Mouse (Mus musculus) heart, embryonic 13.5 days (tissue): ENCODE measurements around the gene Ccser1. TPM values are rescaled to one million over a fixed set of nuclear protein-coding genes. Genes with fewer than 3 reads are reported as not detected.

ENCODE experiments used
- ATAC-seq: fragments of 200-750 bp; cut with Nextera tagmentation; 2 replicates; pipeline ENCODE4 v1.8.0; 2017; ENCODE audit warnings: moderate TSS enrichment; ENCODE audit not compliant: insufficient number of reproducible peaks, low FRiP score, low TSS enrichment; ENCODE audit errors: extremely low read depth
- H3K27ac ChIP-seq: fragments of 300-500 bp; sonication (generic); replicated peaks from 2 replicates; pipeline ENCODE4 v1.5.1; 2015; ENCODE audit warnings: moderate library complexity, mild to moderate bottlenecking, inconsistent platforms
- H3K27me3 ChIP-seq: fragments of 300-500 bp; sonication (generic); replicated peaks from 2 replicates; pipeline ENCODE4 v1.6.1; 2015; ENCODE audit warnings: mild to moderate bottlenecking, inconsistent platforms
- H3K36me3 ChIP-seq: fragments of 300-500 bp; sonication (generic); 2 replicates; pipeline ENCODE4 v1.6.1; 2015; ENCODE audit warnings: mild to moderate bottlenecking, inconsistent platforms
- H3K4me1 ChIP-seq: fragments of 300-500 bp; sonication (generic); 2 replicates; pipeline ENCODE4 v1.6.1; 2015; ENCODE audit warnings: inconsistent platforms
- H3K4me2 ChIP-seq: fragments of 300-500 bp; sonication (generic); 2 replicates; pipeline ENCODE4 v1.6.1; 2015; ENCODE audit warnings: inconsistent platforms, mild to moderate bottlenecking, moderate library complexity
- H3K4me3 ChIP-seq: fragments of 300-500 bp; sonication (generic); 2 replicates; pipeline ENCODE4 v1.5.1; 2015; ENCODE audit warnings: moderate library complexity, mild to moderate bottlenecking, inconsistent platforms
- H3K9ac ChIP-seq: fragments of 300-500 bp; sonication (generic); 2 replicates; pipeline ENCODE4 v1.6.1; 2015; ENCODE audit warnings: inconsistent platforms, mild to moderate bottlenecking, moderate library complexity
- H3K9me3 ChIP-seq: fragments of 300-500 bp; sonication (generic); 2 replicates; pipeline ENCODE4 v1.6.1; 2016; ENCODE audit warnings: inconsistent platforms
- WGBS: fragments of 180-500 bp; shearing (Covaris S2); methylation state at CpG from one replicate; pipeline ENCODE4 v1.1.7; 2015; ENCODE audit warnings: mixed read lengths; 5-methylcytosine and 5-hydroxymethylcytosine counted together
- polyA plus RNA-seq: library from polyadenylated mRNA; unstranded; fragments of >200 nt; fragmentation: Nextera tagmentation; extraction: Ambion mirVana; gene quantifications from 2 replicates; pipeline ENCODE4 v1.2.1, GENCODE M21; 2015

Ccser1 gene
- polyA plus RNA-seq, 1 experiment from 2014 or later: 1.2 TPM

GRCm38 (mm10) chr6:61347045-61347838 is 167.1 kb downstream of the Ccser1 start:
- Histone ChIP-seq H3K4me2 (no peak overlapping the region), H3K4me1 (no peaks in the 10 kb centered on the region), H3K27me3 (no peaks in the 10 kb centered on the region), H3K4me3 (no peak overlapping the region), H3K27ac (no peak overlapping the region), H3K36me3 (no peaks in the 10 kb centered on the region), H3K9me3 (no peaks in the 10 kb centered on the region), H3K9ac (no peak overlapping the region)
- WGBS: 68% methylated on average over 5 of the region's 5 CpGs
- ATAC-seq: no peak

- H3K9ac ChIP-seq: no peak overlapping the region
- no peak overlapping the region for H3K4me2 ChIP-seq
- H3K4me1 ChIP-seq: no peaks in the 10 kb centered on the region
- H3K36me3 ChIP-seq: no peaks in the 10 kb centered on the region
- H3K9me3 ChIP-seq: no peaks in the 10 kb centered on the region
- H3K27ac ChIP-seq: no peak overlapping the region
- WGBS: 69% methylated on average over 5 of the region's 5 CpGs
- no peaks in the 10 kb centered on the region for H3K27me3 ChIP-seq
- no peak overlapping the region for H3K4me3 ChIP-seq
- ATAC-seq: no peak
Observed at GRCm38 (mm10) chr6:61363722-61364121, 183.6 kb downstream of the Ccser1 start.

- WGBS: 17% methylated on average over 3 of the region's 3 CpGs
- Histone ChIP-seq H3K36me3 (no peaks in the 10 kb centered on the region), H3K27me3 (no peaks in the 10 kb centered on the region), H3K4me2 (no peak overlapping the region), H3K4me3 (no peak overlapping the region), H3K9me3 (no peaks in the 10 kb centered on the region), H3K4me1 (no peaks in the 10 kb centered on the region), H3K9ac (no peak overlapping the region), H3K27ac (no peak overlapping the region)
- ATAC-seq: no peak
Observed at GRCm38 (mm10) chr6:61382526-61382925, 202.4 kb downstream of the Ccser1 start.

- Histone ChIP-seq H3K27me3 (no peaks in the 10 kb centered on the region), H3K4me1 (no peaks in the 10 kb centered on the region), H3K36me3 (no peaks in the 10 kb centered on the region), H3K4me3 (no peak overlapping the region), H3K4me2 (no peak overlapping the region), H3K9ac (no peak overlapping the region), H3K27ac (no peak overlapping the region), H3K9me3 (no peaks in the 10 kb centered on the region)
- no peak for ATAC-seq
- 41% methylated on average over 3 of the region's 3 CpGs for WGBS
Observed at GRCm38 (mm10) chr6:61382991-61383390, 202.9 kb downstream of the Ccser1 start.

- Histone ChIP-seq H3K4me2 (no peak overlapping the region), H3K27me3 (no peaks in the 10 kb centered on the region), H3K36me3 (no peaks in the 10 kb centered on the region), H3K9me3 (no peaks in the 10 kb centered on the region), H3K4me1 (no peaks in the 10 kb centered on the region), H3K27ac (no peak overlapping the region), H3K9ac (no peak overlapping the region), H3K4me3 (no peak overlapping the region)
- WGBS: 74% methylated on average over 1 of the region's 1 CpGs
- no peak for ATAC-seq
Observed at GRCm38 (mm10) chr6:61387046-61387445, 206.9 kb downstream of the Ccser1 start.

GRCm38 (mm10) chr6:61427490-61427889 is 247.4 kb downstream of the Ccser1 start:
- Histone ChIP-seq H3K9me3 (no peaks in the 10 kb centered on the region), H3K27me3 (no peaks in the 10 kb centered on the region), H3K4me2 (no peak overlapping the region), H3K4me3 (no peak overlapping the region), H3K36me3 (no peaks in the 10 kb centered on the region), H3K27ac (no peak overlapping the region), H3K9ac (no peak overlapping the region), H3K4me1 (peaks cover 11% of the 10 kb centered on the region; the same call in 1 of the 2 replicates)
- 71% methylated on average over 2 of the region's 2 CpGs for WGBS
- no peak for ATAC-seq

- no peak for ATAC-seq
- Histone ChIP-seq H3K4me2 (no peak overlapping the region), H3K9ac (no peak overlapping the region), H3K36me3 (no peaks in the 10 kb centered on the region), H3K4me3 (no peak overlapping the region), H3K27me3 (no peaks in the 10 kb centered on the region), H3K4me1 (peaks cover 21% of the 10 kb centered on the region), H3K9me3 (no peaks in the 10 kb centered on the region), H3K27ac (peak overlapping the region; percentile 25)
- WGBS: 23% methylated on average over 5 of the region's 5 CpGs
Observed at GRCm38 (mm10) chr6:61430881-61431725, 251.0 kb downstream of the Ccser1 start.

GRCm38 (mm10) chr6:61431726-61431984 is 251.5 kb downstream of the Ccser1 start:
- no peaks in the 10 kb centered on the region for H3K27me3 ChIP-seq
- peaks cover 21% of the 10 kb centered on the region for H3K4me1 ChIP-seq
- no peaks in the 10 kb centered on the region for H3K36me3 ChIP-seq
- H3K4me3 ChIP-seq: no peak overlapping the region
- WGBS: 70% methylated on average over 2 of the region's 2 CpGs
- H3K9me3 ChIP-seq: no peaks in the 10 kb centered on the region
- H3K9ac ChIP-seq: no peak overlapping the region
- no peak overlapping the region for H3K4me2 ChIP-seq
- peak overlapping the region; percentile 25 for H3K27ac ChIP-seq
- no peak for ATAC-seq

GRCm38 (mm10) chr6:61432167-61432566 is 252.0 kb downstream of the Ccser1 start:
- Histone ChIP-seq H3K9me3 (no peaks in the 10 kb centered on the region), H3K27ac (peak overlapping the region; percentile 25; the same call in 1 of the 2 replicates), H3K4me1 (peaks cover 21% of the 10 kb centered on the region), H3K27me3 (no peaks in the 10 kb centered on the region), H3K4me2 (no peak overlapping the region), H3K9ac (no peak overlapping the region), H3K36me3 (no peaks in the 10 kb centered on the region), H3K4me3 (no peak overlapping the region)
- no peak for ATAC-seq
- 66% methylated on average over 3 of the region's 3 CpGs for WGBS

- Histone ChIP-seq H3K27me3 (no peaks in the 10 kb centered on the region), H3K36me3 (no peaks in the 10 kb centered on the region), H3K4me2 (no peak overlapping the region), H3K4me3 (no peak overlapping the region), H3K4me1 (peaks cover 21% of the 10 kb centered on the region), H3K9me3 (no peaks in the 10 kb centered on the region), H3K9ac (no peak overlapping the region), H3K27ac (no peak overlapping the region)
- WGBS: 50% methylated on average over 3 of the region's 3 CpGs
- ATAC-seq: no peak
Observed at GRCm38 (mm10) chr6:61432703-61433102, 252.6 kb downstream of the Ccser1 start.

GRCm38 (mm10) chr6:61438165-61438564 is 258.0 kb downstream of the Ccser1 start:
- no peak overlapping the region for H3K27ac ChIP-seq
- no peaks in the 10 kb centered on the region for H3K27me3 ChIP-seq
- no peak overlapping the region for H3K4me2 ChIP-seq
- no peaks in the 10 kb centered on the region for H3K36me3 ChIP-seq
- no peak for ATAC-seq
- H3K9ac ChIP-seq: no peak overlapping the region
- no peak overlapping the region for H3K4me3 ChIP-seq
- no peaks in the 10 kb centered on the region for H3K9me3 ChIP-seq
- H3K4me1 ChIP-seq: peaks cover 6% of the 10 kb centered on the region; the same call in 1 of the 2 replicates
